Mouse (Mus musculus): ENCODE data around the gene Tenm4. TPM values are rescaled to one million over a fixed set of nuclear protein-coding genes. Genes with fewer than 3 reads are reported as not detected.

Tenm4 gene
- polyA plus RNA-seq, 1 experiment from 2014 or later, result 4.6 TPM

GRCm38 (mm10) chr7:96678236-96678635 lies 507.2 kb downstream of the Tenm4 start:
- ATAC-seq, result no peak
- no peak overlapping the region for H3K27ac ChIP-seq (ENCODE audit: low read depth, low read length)
- 90% methylated on average over 4 of the region's 4 CpGs for WGBS
- no peaks in the 10 kb centered on the region for H3K36me3 ChIP-seq (ENCODE audit: control insufficient read depth, insufficient read depth)
- H3K27me3 ChIP-seq (replicated peaks; ENCODE audit: control insufficient read depth, insufficient read depth, low read length), result no peaks in the 10 kb centered on the region
- H3K9ac ChIP-seq (ENCODE audit: low read depth, low read length), result no peak overlapping the region
- TF ChIP-seq CTCF (IDR thresholded peaks at IDR 0.05; ENCODE audit: low read depth), result no peak
- no peak overlapping the region for H3K4me2 ChIP-seq (replicated peaks; ENCODE audit: low read depth)
- H3K9me3 ChIP-seq (ENCODE audit: control insufficient read depth), result no peaks in the 10 kb centered on the region
- no peaks in the 10 kb centered on the region for H3K4me1 ChIP-seq (replicated peaks; ENCODE audit: control insufficient read depth, insufficient read depth, low read length)
- H3K4me3 ChIP-seq (ENCODE audit: low read depth, low read length), result no peak overlapping the region

- ATAC-seq, result no peak
- no peaks in the 10 kb centered on the region for H3K9me3 ChIP-seq (ENCODE audit: control insufficient read depth)
- H3K4me2 ChIP-seq (replicated peaks; ENCODE audit: low read depth), result no peak overlapping the region
- H3K4me3 ChIP-seq (ENCODE audit: low read depth, low read length), result no peak overlapping the region
- H3K36me3 ChIP-seq (ENCODE audit: control insufficient read depth, insufficient read depth), result no peaks in the 10 kb centered on the region
- H3K27ac ChIP-seq (ENCODE audit: low read depth, low read length), result no peak overlapping the region
- TF ChIP-seq CTCF (IDR thresholded peaks at IDR 0.05; ENCODE audit: low read depth), result no peak
- H3K27me3 ChIP-seq (replicated peaks; ENCODE audit: control insufficient read depth, insufficient read depth, low read length), result no peaks in the 10 kb centered on the region
- no peaks in the 10 kb centered on the region for H3K4me1 ChIP-seq (replicated peaks; ENCODE audit: control insufficient read depth, insufficient read depth, low read length)
- no peak overlapping the region for H3K9ac ChIP-seq (ENCODE audit: low read depth, low read length)
- WGBS, result 93% methylated on average over 1 of the region's 1 CpGs
These were observed 508.7 kb downstream of the Tenm4 start for GRCm38 (mm10) chr7:96679746-96680145.

GRCm38 (mm10) chr7:96680405-96680804 lies 509.4 kb downstream of the Tenm4 start:
- H3K27me3 ChIP-seq (replicated peaks; ENCODE audit: control insufficient read depth, insufficient read depth, low read length), result no peaks in the 10 kb centered on the region
- 85% methylated on average over 5 of the region's 5 CpGs for WGBS
- H3K36me3 ChIP-seq (ENCODE audit: control insufficient read depth, insufficient read depth), result no peaks in the 10 kb centered on the region
- no peak overlapping the region for H3K4me3 ChIP-seq (ENCODE audit: low read depth, low read length)
- H3K9ac ChIP-seq (ENCODE audit: low read depth, low read length), result no peak overlapping the region
- TF ChIP-seq CTCF (IDR thresholded peaks at IDR 0.05; ENCODE audit: low read depth), result no peak
- no peak for ATAC-seq
- H3K9me3 ChIP-seq (ENCODE audit: control insufficient read depth), result no peaks in the 10 kb centered on the region
- H3K4me2 ChIP-seq (replicated peaks; ENCODE audit: low read depth), result no peak overlapping the region
- H3K27ac ChIP-seq (ENCODE audit: low read depth, low read length), result no peak overlapping the region
- H3K4me1 ChIP-seq (replicated peaks; ENCODE audit: control insufficient read depth, insufficient read depth, low read length), result no peaks in the 10 kb centered on the region

GRCm38 (mm10) chr7:96681808-96682207 lies 510.8 kb downstream of the Tenm4 start:
- Histone ChIP-seq H3K27me3 (replicated peaks; ENCODE audit: control insufficient read depth, insufficient read depth, low read length) (no peaks in the 10 kb centered on the region), H3K27ac (ENCODE audit: low read depth, low read length) (no peak overlapping the region), H3K4me3 (ENCODE audit: low read depth, low read length) (no peak overlapping the region), H3K9ac (ENCODE audit: low read depth, low read length) (no peak overlapping the region), H3K36me3 (ENCODE audit: control insufficient read depth, insufficient read depth) (no peaks in the 10 kb centered on the region), H3K4me2 (replicated peaks; ENCODE audit: low read depth) (no peak overlapping the region), H3K4me1 (replicated peaks; ENCODE audit: control insufficient read depth, insufficient read depth, low read length) (no peaks in the 10 kb centered on the region), H3K9me3 (ENCODE audit: control insufficient read depth) (no peaks in the 10 kb centered on the region)
- WGBS, result 91% methylated on average over 4 of the region's 4 CpGs
- ATAC-seq, result no peak
- TF ChIP-seq CTCF (IDR thresholded peaks at IDR 0.05; ENCODE audit: low read depth), result no peak

DNA sequence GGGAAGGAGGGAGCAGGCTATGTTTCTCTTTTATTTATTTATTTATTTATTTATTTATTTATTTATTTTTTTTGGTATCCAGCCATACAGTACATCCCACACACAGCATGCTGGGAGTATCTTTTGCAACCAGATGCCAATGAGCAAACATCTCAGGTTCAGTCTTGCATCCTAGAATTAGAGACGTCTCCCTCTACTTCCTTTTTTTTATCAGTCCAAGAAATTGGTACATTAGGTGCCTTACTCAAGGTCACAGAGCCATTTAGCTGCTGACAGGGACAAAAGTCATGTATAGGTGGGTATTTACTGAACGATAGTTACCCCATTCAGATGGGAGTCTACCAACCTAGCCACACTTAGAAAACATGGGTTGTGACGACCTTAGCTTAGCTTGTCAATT lies 517.1 kb downstream of the Tenm4 start:
- no peak for ATAC-seq
- Histone ChIP-seq H3K4me3 (ENCODE audit: low read depth, low read length) (no peak overlapping the region), H3K36me3 (ENCODE audit: control insufficient read depth, insufficient read depth) (no peaks in the 10 kb centered on the region), H3K9ac (ENCODE audit: low read depth, low read length) (no peak overlapping the region), H3K4me1 (replicated peaks; ENCODE audit: control insufficient read depth, insufficient read depth, low read length) (no peaks in the 10 kb centered on the region), H3K9me3 (ENCODE audit: control insufficient read depth) (no peaks in the 10 kb centered on the region), H3K4me2 (replicated peaks; ENCODE audit: low read depth) (no peak overlapping the region), H3K27ac (ENCODE audit: low read depth, low read length) (no peak overlapping the region), H3K27me3 (replicated peaks; ENCODE audit: control insufficient read depth, insufficient read depth, low read length) (no peaks in the 10 kb centered on the region)
- TF ChIP-seq CTCF (IDR thresholded peaks at IDR 0.05; ENCODE audit: low read depth), result no peak
- 73% methylated on average over 3 of the region's 3 CpGs for WGBS

GRCm38 (mm10) chr7:96701097-96701845 lies 530.2 kb downstream of the Tenm4 start:
- no peak for ATAC-seq
- TF ChIP-seq CTCF (IDR thresholded peaks at IDR 0.05; ENCODE audit: low read depth), result no peak
- no peak overlapping the region for H3K4me2 ChIP-seq (replicated peaks; ENCODE audit: low read depth)
- H3K27me3 ChIP-seq (replicated peaks; ENCODE audit: control insufficient read depth, insufficient read depth, low read length), result no peaks in the 10 kb centered on the region
- no peaks in the 10 kb centered on the region for H3K4me1 ChIP-seq (replicated peaks; ENCODE audit: control insufficient read depth, insufficient read depth, low read length)
- H3K4me3 ChIP-seq (ENCODE audit: low read depth, low read length), result no peak overlapping the region
- H3K27ac ChIP-seq (ENCODE audit: low read depth, low read length), result no peak overlapping the region
- H3K9me3 ChIP-seq (ENCODE audit: control insufficient read depth), result no peaks in the 10 kb centered on the region
- no peaks in the 10 kb centered on the region; the same call in 1 of the 2 replicates for H3K36me3 ChIP-seq (ENCODE audit: control insufficient read depth, insufficient read depth)
- 71% methylated on average over 8 of the region's 8 CpGs for WGBS
- no peak overlapping the region for H3K9ac ChIP-seq (ENCODE audit: low read depth, low read length)
